Mouse (Mus musculus): ENCODE measurements around the gene Olfr346.

Gene Olfr346

DNA sequence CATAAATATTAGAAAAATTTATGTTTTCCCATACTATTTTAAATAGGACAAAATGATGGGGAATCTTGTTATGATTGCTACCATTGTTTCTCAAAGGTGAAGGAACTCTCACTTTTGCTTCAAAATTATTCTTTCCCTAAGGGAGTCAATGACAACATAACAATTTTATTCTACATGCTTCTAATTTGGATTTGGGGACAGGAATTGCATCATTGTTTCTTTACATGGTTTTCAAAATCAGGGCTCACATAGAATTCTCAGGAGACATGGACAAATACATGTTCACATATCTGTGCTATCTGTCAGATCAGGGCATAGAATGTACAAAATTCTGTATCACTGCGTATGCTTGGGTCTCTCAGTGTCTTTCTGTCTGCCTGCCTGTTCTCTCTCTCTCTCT, at the start of gene Olfr346:
Olfr346 (plus strand) TSS at position 301 of the 400 bp plus-strand sequence.
- no peak for DNase-seq (ENCODE audit: low spot score in 2 of 2)

DNA sequence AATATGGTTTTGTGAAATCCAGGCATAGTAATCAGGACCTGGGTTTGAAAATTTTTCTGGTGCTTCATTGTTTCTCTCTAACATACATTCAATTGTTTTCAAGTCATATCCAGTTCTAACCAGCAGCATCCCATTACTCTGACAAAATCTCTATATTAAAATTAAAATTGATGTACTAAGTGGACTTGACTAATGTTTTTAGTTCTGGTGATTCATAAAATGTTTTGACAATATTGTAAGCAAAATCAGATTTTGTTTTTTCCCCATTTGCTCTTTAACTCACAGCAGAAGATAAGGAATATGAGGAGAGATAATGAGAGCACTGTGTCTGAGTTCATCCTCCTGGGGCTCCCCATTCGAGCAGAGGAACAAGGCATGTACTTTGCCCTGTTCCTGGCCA, 45.8 kb upstream of the Olfr346 start, which contains the start of gene Olfr345:
Olfr345 (plus strand) TSS at position 301 of the 400 bp plus-strand sequence.
- no peak for DNase-seq (ENCODE audit: low spot score in 2 of 2)

DNA sequence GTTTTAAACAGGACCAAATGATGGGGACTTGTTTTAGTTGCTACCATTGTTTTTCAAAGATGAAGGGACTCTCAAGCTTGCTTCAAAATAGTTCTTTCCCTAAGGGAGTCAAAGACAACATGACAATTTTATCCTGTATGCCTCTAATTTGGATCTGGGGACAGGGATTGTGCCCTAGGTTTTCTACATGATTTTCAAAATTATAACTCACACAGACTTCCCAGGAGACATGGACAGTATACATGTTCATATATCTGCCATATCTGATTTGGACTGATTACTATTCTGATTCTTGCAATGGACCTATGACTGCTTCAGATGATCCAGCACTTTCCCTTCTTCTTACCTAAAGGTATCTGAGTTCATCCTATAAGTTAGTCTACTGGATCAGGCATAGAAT, 46.0 kb downstream of the Olfr346 start, which contains the start of gene Olfr347:
Olfr347 (plus strand) TSS at position 301 of the 400 bp plus-strand sequence.
- no peak for DNase-seq (ENCODE audit: low spot score in 2 of 2)

DNA sequence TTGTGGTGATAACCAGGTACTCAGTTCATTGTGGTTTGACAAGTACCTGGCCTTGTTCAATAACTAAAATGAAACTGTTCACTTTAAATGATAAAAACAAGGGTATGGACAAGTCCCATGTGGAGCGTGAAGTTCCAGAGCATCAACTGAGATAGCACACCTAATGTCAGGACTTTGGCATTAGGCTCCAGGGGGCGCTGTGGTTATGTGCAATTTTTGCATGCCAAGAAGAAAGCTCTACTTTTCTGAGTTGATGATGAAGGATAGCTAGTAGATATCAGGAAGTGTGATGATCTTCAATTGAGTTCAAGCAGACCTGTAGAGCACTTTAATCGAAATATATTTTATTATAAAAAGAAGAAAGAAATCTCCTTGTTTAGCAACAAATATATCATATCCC, 50.6 kb downstream of the Olfr346 start:
- no peak for DNase-seq (ENCODE audit: low spot score in 2 of 2)

All from urinary bladder, adult 18-20 months (tissue).